Mouse (Mus musculus) midbrain, embryonic 13.5 days (tissue): ENCODE measurements around the gene Zfp981. TPM values are rescaled to one million over a fixed set of nuclear protein-coding genes. Genes with fewer than 3 reads are reported as not detected.
"Not testable (repeated sequence)": the region's sequence is repeated elsewhere in the genome, so short reads cannot be mapped to it uniquely, and the experiment has no call there.

ENCODE experiments used
- ATAC-seq: fragments of 200-750 bp; cut with Nextera tagmentation; 2 replicates; pipeline ENCODE4 v1.8.0; 2017; ENCODE audit warnings: mild to moderate bottlenecking, moderate TSS enrichment, moderate library complexity
- H3K27ac ChIP-seq: fragments of 300-500 bp; sonication (generic); 2 replicates; pipeline ENCODE4 v1.5.1; 2015; ENCODE audit warnings: inconsistent platforms, mild to moderate bottlenecking, moderate library complexity
- H3K27me3 ChIP-seq: fragments of 300-500 bp; sonication (generic); 2 replicates; pipeline ENCODE4 v1.6.1; 2015; ENCODE audit warnings: mild to moderate bottlenecking, inconsistent platforms
- H3K36me3 ChIP-seq: fragments of 300-500 bp; sonication (generic); 2 replicates; pipeline ENCODE4 v1.6.1; 2015; ENCODE audit warnings: mild to moderate bottlenecking, inconsistent platforms
- H3K4me1 ChIP-seq: fragments of 300-500 bp; sonication (generic); replicated peaks from 2 replicates; pipeline ENCODE4 v1.6.1; 2015; ENCODE audit warnings: inconsistent platforms
- H3K4me2 ChIP-seq: fragments of 300-500 bp; sonication (generic); replicated peaks from 2 replicates; pipeline ENCODE4 v1.6.1; 2015; ENCODE audit warnings: moderate library complexity, mild to moderate bottlenecking, inconsistent platforms
- H3K4me3 ChIP-seq: fragments of 300-500 bp; sonication (generic); replicated peaks from 2 replicates; pipeline ENCODE4 v1.5.1; 2015; ENCODE audit warnings: mild to moderate bottlenecking, inconsistent platforms
- H3K9ac ChIP-seq: fragments of 300-500 bp; sonication (generic); replicated peaks from 2 replicates; pipeline ENCODE4 v1.6.1; 2015; ENCODE audit warnings: mild to moderate bottlenecking, inconsistent platforms
- H3K9me3 ChIP-seq: fragments of 300-500 bp; sonication (generic); 2 replicates; pipeline ENCODE4 v1.6.1; 2016; ENCODE audit warnings: mild to moderate bottlenecking, inconsistent platforms
- WGBS: fragments of 180-500 bp; shearing (Covaris S2); methylation state at CpG from one replicate; pipeline ENCODE4 v1.1.7; 2015; 5-methylcytosine and 5-hydroxymethylcytosine counted together
- polyA plus RNA-seq: library from polyadenylated mRNA; unstranded; fragments of >200 nt; fragmentation: Nextera tagmentation; extraction: Ambion mirVana; gene quantifications from 2 replicates; pipeline ENCODE4 v1.2.1, GENCODE M21; 2015

Gene Zfp981
- polyA plus RNA-seq, 1 experiment from 2014 or later: not detected

GRCm38 (mm10) chr4:146491993-146492392 is 9.8 kb upstream of the Zfp981 start:
- WGBS: 81% methylated on average over 1 of the region's 1 CpGs
- H3K27me3 ChIP-seq, H3K27ac ChIP-seq, H3K4me3 ChIP-seq, H3K4me1 ChIP-seq, H3K36me3 ChIP-seq, H3K4me2 ChIP-seq, H3K9ac ChIP-seq: not testable (repeated sequence)
- H3K9me3 ChIP-seq: peaks cover 53% of the 10 kb centered on the region
- ATAC-seq: peak; percentile 53; the same call in 1 of the 2 replicates

GRCm38 (mm10) chr4:146492439-146492838 is 9.4 kb upstream of the Zfp981 start:
- no peaks in the 10 kb centered on the region for H3K27me3 ChIP-seq
- H3K9ac ChIP-seq: no peak overlapping the region
- peaks cover 56% of the 10 kb centered on the region for H3K9me3 ChIP-seq
- H3K4me2 ChIP-seq: no peak overlapping the region
- H3K36me3 ChIP-seq: no peaks in the 10 kb centered on the region
- no peak overlapping the region for H3K4me3 ChIP-seq
- no peak overlapping the region for H3K27ac ChIP-seq
- H3K4me1 ChIP-seq: no peaks in the 10 kb centered on the region
- no peak for ATAC-seq

DNA sequence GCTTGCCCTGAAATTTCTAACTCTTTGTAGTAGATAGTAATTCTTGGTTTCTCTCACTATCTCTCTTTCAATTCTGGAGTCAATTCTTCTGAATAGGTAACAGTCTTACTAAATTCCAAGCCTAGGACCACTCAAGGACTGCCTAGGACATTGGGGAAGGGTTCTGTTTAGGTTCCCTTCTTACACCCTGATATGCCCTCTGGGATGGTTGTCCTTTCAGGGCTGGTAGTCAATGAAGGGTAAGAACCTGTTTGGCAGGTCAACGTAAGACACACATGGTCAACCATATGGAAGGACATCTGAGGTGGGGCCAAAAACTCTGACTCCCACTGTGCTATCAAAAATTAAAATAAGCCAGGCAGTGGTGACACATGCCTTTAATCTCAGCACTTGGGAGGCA is 9.0 kb upstream of the Zfp981 start:
- Histone ChIP-seq H3K4me1 (no peaks in the 10 kb centered on the region), H3K36me3 (no peaks in the 10 kb centered on the region), H3K27ac (no peak overlapping the region), H3K4me2 (no peak overlapping the region), H3K4me3 (no peak overlapping the region), H3K9me3 (peaks cover 60% of the 10 kb centered on the region), H3K27me3 (no peaks in the 10 kb centered on the region), H3K9ac (no peak overlapping the region)
- 46% methylated on average over 1 of the region's 1 CpGs for WGBS
- ATAC-seq: peak; percentile 51; the same call in 1 of the 2 replicates

DNA sequence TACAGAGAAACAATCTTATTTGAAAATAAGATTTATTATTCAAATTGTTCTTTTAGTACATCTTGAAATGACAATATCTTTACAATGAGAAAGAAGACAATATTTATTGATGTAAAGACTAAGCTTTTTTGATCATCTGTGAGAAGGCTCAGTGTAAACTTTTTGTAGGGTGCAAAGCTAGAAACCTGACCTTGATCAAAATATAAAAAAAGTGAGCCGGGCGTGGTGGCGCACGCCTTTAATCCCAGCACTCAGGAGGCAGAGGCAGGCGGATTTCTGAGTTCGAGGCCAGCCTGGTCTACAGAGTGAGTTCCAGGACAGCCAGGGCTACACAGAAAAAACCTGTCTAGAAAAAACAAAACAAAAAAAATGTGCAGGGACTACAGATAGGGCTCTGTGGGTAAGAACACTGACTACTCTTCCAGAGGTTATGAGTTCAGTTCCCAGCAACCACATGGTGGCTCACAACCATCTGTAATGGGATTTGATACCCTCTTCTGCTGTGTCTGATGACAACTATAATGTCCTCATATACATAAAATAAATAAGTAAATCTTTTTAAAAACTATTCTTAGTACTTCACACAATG is 8.4 kb upstream of the Zfp981 start:
- H3K36me3 ChIP-seq, H3K4me2 ChIP-seq, H3K9ac ChIP-seq, H3K27ac ChIP-seq, H3K4me1 ChIP-seq, H3K4me3 ChIP-seq, H3K27me3 ChIP-seq: not testable (repeated sequence)
- peak; percentile 15; the same call in 1 of the 2 replicates for ATAC-seq
- 88% methylated on average over 6 of the region's 6 CpGs for WGBS
- peaks cover 63% of the 10 kb centered on the region for H3K9me3 ChIP-seq

DNA sequence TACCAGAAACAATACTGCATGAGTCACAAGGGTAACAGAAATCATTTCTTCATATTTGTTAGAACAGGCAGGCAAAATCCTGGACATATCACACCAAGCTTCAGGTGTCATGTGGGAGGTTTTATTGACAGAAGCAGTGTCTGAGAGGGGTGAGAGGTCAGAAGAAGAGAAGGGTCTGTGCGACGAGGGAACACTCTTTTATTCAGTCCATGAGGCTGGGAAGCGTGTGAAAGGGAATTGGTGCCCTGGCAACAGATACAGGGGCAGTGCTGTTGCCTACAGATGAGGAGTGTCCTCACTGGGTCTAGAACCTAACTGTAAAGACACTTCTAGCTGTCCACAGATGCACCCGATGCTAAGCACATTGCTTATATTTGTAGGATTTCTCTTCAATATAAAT is 6.8 kb upstream of the Zfp981 start:
- no peak overlapping the region for H3K27ac ChIP-seq
- 68% methylated on average over 4 of the region's 4 CpGs for WGBS
- H3K9me3 ChIP-seq: peaks cover 62% of the 10 kb centered on the region
- 0 out of 2 replicates have a peak, but pooled peaks have one; percentile 41 for ATAC-seq
- H3K4me1 ChIP-seq: no peaks in the 10 kb centered on the region
- H3K27me3 ChIP-seq: no peaks in the 10 kb centered on the region
- H3K36me3 ChIP-seq: no peaks in the 10 kb centered on the region
- H3K4me3 ChIP-seq: no peak overlapping the region
- H3K4me2 ChIP-seq: no peak overlapping the region
- no peak overlapping the region for H3K9ac ChIP-seq

GRCm38 (mm10) chr4:146497695-146498275 is 4.0 kb upstream of the Zfp981 start:
- not testable (repeated sequence) for H3K9ac ChIP-seq, H3K27ac ChIP-seq, H3K4me2 ChIP-seq, H3K27me3 ChIP-seq, H3K36me3 ChIP-seq, H3K4me3 ChIP-seq, ATAC-seq, H3K4me1 ChIP-seq
- 82% methylated on average over 9 of the region's 9 CpGs for WGBS
- peaks cover 54% of the 10 kb centered on the region for H3K9me3 ChIP-seq

DNA sequence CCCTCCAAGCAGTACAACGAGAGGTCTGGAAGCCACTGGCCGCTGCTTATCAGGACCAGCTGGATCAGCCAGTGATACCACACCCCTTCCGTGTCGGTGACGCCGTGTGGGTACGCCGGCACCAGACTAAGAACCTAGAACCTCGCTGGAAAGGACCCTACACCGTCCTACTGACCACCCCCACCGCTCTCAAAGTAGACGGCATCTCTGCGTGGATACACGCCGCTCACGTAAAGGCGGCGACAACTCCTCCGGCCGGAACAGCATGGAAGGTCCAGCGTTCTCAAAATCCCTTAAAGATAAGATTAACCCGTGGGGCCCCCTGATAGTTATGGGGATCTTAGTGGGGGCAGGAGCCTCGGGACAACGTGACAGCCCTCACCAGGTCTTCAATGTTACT is 7.2 kb downstream of the Zfp981 start:
- H3K27me3 ChIP-seq, H3K9ac ChIP-seq, H3K27ac ChIP-seq, H3K4me1 ChIP-seq, H3K4me2 ChIP-seq, H3K36me3 ChIP-seq, ATAC-seq, H3K4me3 ChIP-seq: not testable (repeated sequence)
- peaks cover 16% of the 10 kb centered on the region for H3K9me3 ChIP-seq
- WGBS: 96% methylated on average over 18 of the region's 24 CpGs

DNA sequence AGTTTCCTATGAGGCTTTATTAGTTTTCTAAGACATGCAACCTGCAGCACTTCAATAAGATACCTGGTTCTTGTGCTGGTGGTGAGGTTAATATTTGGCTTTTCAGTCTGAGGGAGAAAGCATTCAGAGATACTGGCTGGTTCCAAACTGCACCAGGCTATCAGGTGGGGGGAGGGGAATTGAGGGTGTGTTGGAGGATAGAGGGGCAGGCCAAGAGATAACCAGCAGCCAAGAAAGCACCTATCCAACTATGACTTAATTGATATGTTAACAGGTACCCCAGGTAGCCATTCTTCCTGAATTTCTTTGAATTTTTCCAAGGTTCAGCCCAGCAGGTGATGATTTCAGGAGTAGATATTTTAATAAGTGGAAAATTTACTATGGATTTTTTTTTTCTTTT is 10.0 kb downstream of the Zfp981 start:
- not testable (repeated sequence) for ATAC-seq, H3K36me3 ChIP-seq, H3K27me3 ChIP-seq, H3K9ac ChIP-seq, H3K4me3 ChIP-seq, H3K4me2 ChIP-seq, H3K27ac ChIP-seq, H3K4me1 ChIP-seq
- peaks cover 38% of the 10 kb centered on the region for H3K9me3 ChIP-seq

DNA sequence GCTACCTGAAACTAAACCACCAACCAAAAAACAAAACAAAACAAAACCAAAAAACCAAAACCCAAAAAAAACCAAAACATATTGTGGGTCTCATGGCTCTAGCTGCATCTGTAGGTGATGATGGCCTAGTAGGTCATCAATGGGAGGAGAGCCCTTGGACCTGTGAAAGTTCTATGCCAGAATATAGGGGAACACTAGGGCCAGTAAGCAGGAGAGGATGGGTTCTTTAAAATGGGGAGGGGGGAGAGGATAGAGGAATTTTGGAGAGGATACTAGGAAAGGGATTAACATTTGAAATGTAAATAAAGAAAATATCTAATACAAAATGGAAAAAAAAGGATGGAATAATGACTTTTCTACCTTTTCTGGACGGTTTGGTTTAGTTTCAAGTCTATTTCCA is 14.6 kb downstream of the Zfp981 start:
- WGBS: 56% methylated on average over 1 of the region's 1 CpGs
- no peak overlapping the region for H3K4me2 ChIP-seq

DNA sequence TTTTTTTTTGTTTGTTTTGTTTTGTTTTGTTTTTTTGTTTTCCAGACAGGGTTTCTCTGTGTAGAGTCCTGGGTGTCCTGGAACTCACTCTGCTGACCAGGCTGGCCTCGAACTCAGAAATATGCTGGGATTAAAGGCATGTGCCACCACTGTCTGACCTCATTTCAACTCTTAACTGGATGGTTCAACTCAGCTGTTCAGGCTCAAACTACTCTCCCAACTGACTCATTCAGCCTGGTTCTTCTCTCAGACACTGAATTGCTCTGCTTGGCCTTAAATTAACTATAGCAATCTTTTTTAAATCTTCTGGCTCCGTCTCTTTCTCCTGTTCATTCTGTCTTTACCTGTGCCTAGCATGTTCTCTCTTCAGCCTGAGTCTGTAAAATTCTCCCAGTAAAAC is 15.3 kb downstream of the Zfp981 start:
- H3K27me3 ChIP-seq, H3K27ac ChIP-seq, ATAC-seq, H3K4me3 ChIP-seq, H3K4me1 ChIP-seq, H3K4me2 ChIP-seq, H3K36me3 ChIP-seq, H3K9ac ChIP-seq: not testable (repeated sequence)
- H3K9me3 ChIP-seq: peaks cover 75% of the 10 kb centered on the region
- WGBS: 66% methylated on average over 2 of the region's 2 CpGs

More for the DNA sequence above, 14.6 kb downstream of the Zfp981 start:
- no peak overlapping the region for H3K27ac ChIP-seq
- no peak overlapping the region for H3K9ac ChIP-seq
- no peak overlapping the region for H3K4me3 ChIP-seq
- peaks cover 72% of the 10 kb centered on the region for H3K9me3 ChIP-seq
- no peaks in the 10 kb centered on the region for H3K27me3 ChIP-seq
- no peak for ATAC-seq
- H3K4me1 ChIP-seq: no peaks in the 10 kb centered on the region
- no peaks in the 10 kb centered on the region for H3K36me3 ChIP-seq

DNA sequence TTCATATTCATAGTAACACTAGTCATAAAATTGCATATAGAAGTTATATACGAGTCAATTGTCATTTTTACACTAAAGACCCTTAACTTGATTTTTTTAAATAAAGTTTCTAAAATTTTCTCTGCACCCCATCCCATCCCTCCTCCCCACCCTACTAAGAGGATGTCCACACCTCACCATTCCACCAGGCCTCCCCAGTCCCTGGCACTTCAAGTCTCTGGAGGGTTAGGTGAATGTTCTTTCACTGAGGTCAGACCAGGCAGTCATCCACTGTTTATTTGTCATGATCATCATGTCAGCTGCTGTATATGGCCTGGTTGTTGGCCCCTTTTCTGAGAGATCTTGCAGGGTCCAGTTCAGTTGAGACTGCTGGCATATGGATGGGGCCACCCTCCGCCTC is 18.9 kb downstream of the Zfp981 start:
- Histone ChIP-seq H3K4me1 (no peaks in the 10 kb centered on the region), H3K27ac (no peak overlapping the region), H3K27me3 (no peaks in the 10 kb centered on the region), H3K4me2 (no peak overlapping the region), H3K9ac (no peak overlapping the region), H3K36me3 (no peaks in the 10 kb centered on the region), H3K4me3 (no peak overlapping the region), H3K9me3 (peaks cover 79% of the 10 kb centered on the region)
- 0 out of 2 replicates have a peak, but pooled peaks have one; percentile 27 for ATAC-seq
- WGBS: 88% methylated on average over 2 of the region's 2 CpGs

DNA sequence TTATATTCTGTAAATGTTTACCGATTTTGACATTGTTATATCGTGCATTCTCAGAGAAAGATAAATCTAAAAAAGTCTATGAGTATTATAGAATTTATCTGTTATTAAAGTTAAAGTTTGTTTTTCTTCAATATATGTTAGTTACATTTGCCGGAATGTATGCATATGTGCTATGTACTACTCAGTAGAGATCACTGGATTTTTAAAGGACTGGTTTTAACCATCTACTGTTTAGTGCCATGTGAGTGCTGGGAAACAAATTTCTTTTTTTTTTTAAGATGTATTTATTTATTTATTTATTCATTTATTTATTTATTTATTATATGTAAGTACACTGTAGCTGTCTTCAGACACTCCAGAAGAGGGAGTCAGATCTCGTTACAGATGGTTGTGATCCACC is 32.7 kb downstream of the Zfp981 start:
- H3K9ac ChIP-seq: no peak overlapping the region
- H3K27ac ChIP-seq: no peak overlapping the region
- H3K27me3 ChIP-seq: no peaks in the 10 kb centered on the region
- H3K9me3 ChIP-seq: peaks cover 43% of the 10 kb centered on the region
- 89% methylated on average over 4 of the region's 4 CpGs for WGBS
- no peaks in the 10 kb centered on the region for H3K4me1 ChIP-seq
- no peaks in the 10 kb centered on the region for H3K36me3 ChIP-seq
- H3K4me3 ChIP-seq: no peak overlapping the region
- no peak overlapping the region for H3K4me2 ChIP-seq
- ATAC-seq: no peak

GRCm38 (mm10) chr4:146535883-146536282 is 34.1 kb downstream of the Zfp981 start:
- 0 out of 2 replicates have a peak, but pooled peaks have one; percentile 40 for ATAC-seq
- Histone ChIP-seq H3K4me2 (no peak overlapping the region), H3K36me3 (no peaks in the 10 kb centered on the region), H3K9ac (no peak overlapping the region), H3K9me3 (peaks cover 41% of the 10 kb centered on the region), H3K27ac (no peak overlapping the region), H3K4me1 (no peaks in the 10 kb centered on the region), H3K4me3 (no peak overlapping the region), H3K27me3 (no peaks in the 10 kb centered on the region)
